Mouse (Mus musculus): Measurements from ENCODE around the gene Ms4a14. TPM values are rescaled to one million over a fixed set of nuclear protein-coding genes. Genes with fewer than 3 reads are reported as not detected.

Ms4a14 gene
- 0.09 TPM in 1 of 2 replicates, not detected in the other for polyA plus RNA-seq (2015; fragmentation: Nextera tagmentation; extraction: Ambion mirVana)

DNA sequence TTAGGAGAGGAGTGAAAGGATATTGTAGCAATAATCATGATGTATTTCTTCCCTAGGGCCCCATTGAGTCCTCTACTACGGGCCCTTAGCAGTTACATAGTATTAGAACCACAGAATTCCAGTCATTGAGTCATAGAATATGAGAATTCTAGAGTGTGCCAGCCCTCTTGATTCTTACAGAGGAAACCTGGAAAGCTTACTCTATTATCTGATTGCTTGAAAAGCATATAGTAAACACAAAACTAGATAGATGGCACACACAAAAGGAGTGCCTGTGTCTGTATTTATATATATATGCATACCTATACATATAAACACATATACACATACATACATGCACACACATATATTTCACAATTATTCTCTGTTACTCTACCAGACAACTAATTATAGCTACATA, at the start of gene Ms4a14:
TSS of gene Ms4a14 (minus strand) at position 101 of the 400 bp plus-strand sequence.

DNA sequence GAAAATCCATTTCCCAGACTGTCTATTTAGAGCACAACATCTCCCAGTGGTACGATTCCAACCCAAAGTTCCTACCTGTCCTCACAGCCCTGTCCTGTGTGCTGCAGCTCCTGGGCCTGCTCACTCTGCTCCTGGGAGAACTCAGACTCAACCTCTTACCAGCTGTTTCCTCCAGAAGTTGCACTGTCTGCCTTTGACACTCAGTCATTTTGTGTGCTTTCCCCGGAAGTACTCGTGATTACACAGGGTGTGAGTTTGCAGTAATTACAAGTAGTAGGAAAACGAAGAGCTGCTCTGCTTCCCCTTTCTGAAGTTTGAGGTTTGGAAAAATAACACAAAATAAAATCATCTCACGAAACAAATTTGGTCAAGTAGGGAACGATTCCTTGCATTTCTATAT, 21.7 kb upstream of the Ms4a14 start, which contains the start of gene Ms4a7:
TSS of gene Ms4a7 (minus strand) at position 215 of the 400 bp plus-strand sequence.

DNA sequence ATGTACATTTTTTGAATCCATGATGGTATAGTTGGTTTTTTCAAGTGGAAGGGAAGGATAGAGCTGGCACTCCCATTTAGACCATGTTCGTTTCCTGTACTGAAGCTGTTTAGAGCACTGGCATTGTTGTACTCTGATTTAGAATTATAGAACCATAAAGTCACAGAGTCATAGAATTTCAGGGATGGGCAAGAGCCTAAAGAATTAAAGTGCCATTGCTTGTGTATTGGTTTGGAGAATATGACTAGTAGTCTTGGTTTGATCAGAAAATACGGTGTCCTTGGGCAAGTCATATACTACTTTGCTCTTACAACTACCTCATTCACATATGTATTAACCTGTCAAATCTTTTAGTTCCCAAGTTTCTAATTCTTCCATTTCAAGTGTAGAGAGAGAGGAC, 30.5 kb downstream of the Ms4a14 start, which contains the start of gene Ms4a5:
TSS of gene Ms4a5 (minus strand) at position 101 of the 400 bp plus-strand sequence.

DNA sequence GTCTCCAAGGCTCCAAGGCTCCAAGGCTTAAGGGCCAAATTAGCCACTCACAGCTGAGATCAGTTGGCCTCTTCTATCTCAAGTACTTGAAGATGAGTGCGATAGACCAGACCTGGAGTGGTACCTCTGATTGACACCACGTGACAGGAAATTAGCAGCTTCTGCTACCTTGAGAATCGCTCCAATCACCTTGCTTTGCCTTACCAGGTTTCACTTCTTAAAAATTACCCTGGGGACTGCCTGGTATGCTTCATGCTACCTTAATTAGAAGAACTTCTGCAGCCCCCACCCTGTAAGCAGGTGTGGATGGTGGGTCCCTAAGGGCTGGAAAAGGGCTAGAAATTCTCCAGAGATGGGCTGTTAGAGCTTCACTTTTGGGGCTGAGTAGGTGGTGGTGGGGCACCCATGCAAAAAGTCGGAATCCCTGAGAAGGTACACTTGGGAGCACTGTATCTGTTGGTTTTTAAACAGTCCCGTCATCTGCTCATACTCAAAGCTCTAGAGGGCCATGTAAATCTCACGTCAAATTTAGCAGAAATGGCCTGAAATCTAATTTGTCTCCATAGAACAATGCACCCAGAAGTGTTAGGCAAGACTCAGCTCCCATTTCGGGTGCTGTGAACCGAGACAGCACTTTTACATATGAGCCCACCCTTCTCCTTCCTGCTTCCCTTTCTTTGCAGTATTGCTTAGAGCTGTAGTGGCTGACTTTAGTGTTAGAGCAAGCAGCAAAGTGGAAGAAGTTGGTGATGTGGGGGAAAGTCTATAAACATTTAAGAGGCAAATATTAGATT, 48.0 kb downstream of the Ms4a14 start, which contains the start of gene Ms4a1:
TSS of gene Ms4a1 (minus strand) at position 190 of the 794 bp plus-strand sequence.

Other genes starting within 250 kb of the Ms4a14 start
- gene Ms4a8a, start 233.4 kb downstream of the Ms4a14 start, polyA plus RNA-seq (2015; fragmentation: Nextera tagmentation; extraction: Ambion mirVana): not detected in 2 replicates
- not detected in 2 replicates for gene 1700017D01Rik, start 183.6 kb downstream of the Ms4a14 start, polyA plus RNA-seq (2015; fragmentation: Nextera tagmentation; extraction: Ambion mirVana)
- not detected in 2 replicates for gene 1700025F22Rik, start 149.1 kb downstream of the Ms4a14 start, polyA plus RNA-seq (2015; fragmentation: Nextera tagmentation; extraction: Ambion mirVana)
- not detected in 2 replicates for gene Ms4a13, start 117.7 kb downstream of the Ms4a14 start, polyA plus RNA-seq (2015; fragmentation: Nextera tagmentation; extraction: Ambion mirVana)
- not detected in 2 replicates for gene Ms4a12, start 82.0 kb downstream of the Ms4a14 start, polyA plus RNA-seq (2015; fragmentation: Nextera tagmentation; extraction: Ambion mirVana)
- 0.08 and 0.11 TPM in 2 replicates for gene Ms4a1, start 48.2 kb downstream of the Ms4a14 start, polyA plus RNA-seq (2015; fragmentation: Nextera tagmentation; extraction: Ambion mirVana)
- gene Ms4a5, start 30.6 kb downstream of the Ms4a14 start, polyA plus RNA-seq (2015; fragmentation: Nextera tagmentation; extraction: Ambion mirVana): not detected in 2 replicates
- gene Ms4a7, start 21.7 kb upstream of the Ms4a14 start, polyA plus RNA-seq (2015; fragmentation: Nextera tagmentation; extraction: Ambion mirVana): 3.3 and 4.8 TPM in 2 replicates
- gene Ms4a4a, start 61.1 kb upstream of the Ms4a14 start, polyA plus RNA-seq (2015; fragmentation: Nextera tagmentation; extraction: Ambion mirVana): 3.2 and 3.3 TPM in 2 replicates
- gene Ms4a4c, start 90.3 kb upstream of the Ms4a14 start, polyA plus RNA-seq (2015; fragmentation: Nextera tagmentation; extraction: Ambion mirVana): 0.36 TPM in 1 of 2 replicates, not detected in the other
- gene Ms4a4b, start 129.1 kb upstream of the Ms4a14 start, polyA plus RNA-seq (2015; fragmentation: Nextera tagmentation; extraction: Ambion mirVana): 0.41 TPM in 1 of 2 replicates, not detected in the other
- gene Ms4a6c, start 154.9 kb upstream of the Ms4a14 start, polyA plus RNA-seq (2015; fragmentation: Nextera tagmentation; extraction: Ambion mirVana): 3.8 and 5.3 TPM in 2 replicates
- 0.06 and 0.15 TPM in 2 replicates for gene Gm8369, start 171.5 kb upstream of the Ms4a14 start, polyA plus RNA-seq (2015; fragmentation: Nextera tagmentation; extraction: Ambion mirVana)
- gene Ms4a6b, start 202.1 kb upstream of the Ms4a14 start, polyA plus RNA-seq (2015; fragmentation: Nextera tagmentation; extraction: Ambion mirVana): 3.1 and 3.4 TPM in 2 replicates
- 0.13 and 0.15 TPM in 2 replicates for gene Ms4a4d, start 222.3 kb upstream of the Ms4a14 start, polyA plus RNA-seq (2015; fragmentation: Nextera tagmentation; extraction: Ambion mirVana)